Mouse (Mus musculus) testis, adult 2 months (tissue): ENCODE data around the gene Stk10. TPM values are rescaled to one million over a fixed set of nuclear protein-coding genes. Genes with fewer than 3 reads are reported as not detected.
A peak's percentile ranks its signal among the peaks of the same experiment; 100 is the strongest.

ENCODE experiments used
- H3K27ac ChIP-seq: fragments of 200-500 bp; 2 replicates; pipeline ENCODE4 v1.5.1; 2012; ENCODE audit warnings: low read depth, low read length; ENCODE audit not compliant: control insufficient read depth, insufficient read depth
- H3K27me3 ChIP-seq: fragments of 200-500 bp; 2 replicates; pipeline ENCODE4 v1.6.1; 2012; ENCODE audit warnings: mild to moderate bottlenecking, low read length, moderate library complexity; ENCODE audit not compliant: control insufficient read depth, insufficient read depth
- H3K36me3 ChIP-seq: fragments of 200-500 bp; 2 replicates; pipeline ENCODE4 v1.6.1; 2012; ENCODE audit warnings: mild to moderate bottlenecking, low read length; ENCODE audit not compliant: control insufficient read depth, insufficient read depth
- H3K4me1 ChIP-seq: fragments of 200-500 bp; 2 replicates; pipeline ENCODE4 v1.6.1; 2012; ENCODE audit warnings: low read length; ENCODE audit not compliant: control insufficient read depth, insufficient read depth
- H3K4me3 ChIP-seq: fragments of 200-500 bp; 2 replicates; pipeline ENCODE4 v1.5.1; 2012; ENCODE audit warnings: low read depth, mild to moderate bottlenecking, low read length, moderate library complexity, mixed read lengths; ENCODE audit not compliant: control insufficient read depth
- CTCF ChIP-seq: fragments of 200-500 bp; IDR thresholded peaks from 2 replicates; pipeline ENCODE4 v1.5.1; 2012; ENCODE audit warnings: low read depth, mild to moderate bottlenecking, inconsistent platforms, low read length, moderate library complexity; ENCODE audit not compliant: control insufficient read depth, insufficient read depth, insufficient replicate concordance
- POLR2A ChIP-seq: fragments of 200-500 bp; IDR thresholded peaks from 2 replicates; pipeline ENCODE4 v1.6.1; 2012; ENCODE audit warnings: low read depth, mild to moderate bottlenecking, inconsistent platforms, low read length, moderate library complexity; ENCODE audit not compliant: control insufficient read depth
- polyA plus RNA-seq: library from polyadenylated mRNA; depleted of rRNA; stranded (reverse); fragments of >200 nt; gene quantifications from 2 replicates; pipeline ENCODE4 v1.2.3, GENCODE M21; 2012

The Stk10 gene
- polyA plus RNA-seq, 1 experiment = 38.3 TPM

DNA sequence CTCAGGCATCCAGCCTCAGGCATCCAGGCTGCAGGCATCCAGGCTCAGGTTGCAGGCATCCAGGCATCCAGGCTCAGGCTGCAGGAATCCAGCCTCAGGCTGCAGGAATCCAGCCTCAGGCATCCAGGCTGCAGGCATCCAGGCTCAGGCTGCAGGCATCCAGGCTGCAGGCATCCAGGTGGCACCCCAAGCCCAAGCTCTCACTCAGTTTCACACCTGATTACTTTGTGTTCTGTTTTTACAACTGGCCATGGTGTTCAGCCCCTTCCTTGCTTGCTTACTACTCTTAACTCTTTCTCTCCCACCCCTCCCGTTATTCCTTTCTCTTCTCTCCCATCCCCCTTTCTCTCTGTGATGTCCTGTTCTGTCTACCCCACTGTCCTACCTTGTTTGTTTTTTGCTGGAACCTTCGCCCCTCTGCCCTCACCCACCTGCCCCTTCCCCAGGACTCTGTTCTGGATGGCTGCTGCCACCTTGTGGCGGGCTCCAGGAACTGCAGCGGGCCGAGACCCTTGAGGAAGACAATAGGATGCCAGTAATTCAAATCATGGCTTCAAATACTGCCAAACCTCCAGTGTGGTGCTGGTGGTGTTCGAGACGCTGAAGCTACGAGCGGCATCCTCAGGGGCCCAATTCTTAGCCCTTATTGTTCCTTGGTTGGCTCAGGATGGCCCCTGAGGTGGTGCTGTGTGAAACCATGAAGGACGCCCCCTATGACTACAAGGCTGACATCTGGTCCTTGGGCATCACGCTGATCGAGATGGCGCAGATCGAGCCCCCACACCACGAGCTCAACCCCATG lies 55.2 kb downstream of the Stk10 start:
- H3K36me3 ChIP-seq = no peaks in the 10 kb centered on the region; the same call in 1 of the 2 replicates
- no peaks in the 10 kb centered on the region for H3K27me3 ChIP-seq
- no peak for TF ChIP-seq POLR2A
- peak; percentile 92 for TF ChIP-seq CTCF
- H3K4me1 ChIP-seq = no peaks in the 10 kb centered on the region
- H3K4me3 ChIP-seq = no peak overlapping the region
- H3K27ac ChIP-seq = no peak overlapping the region

DNA sequence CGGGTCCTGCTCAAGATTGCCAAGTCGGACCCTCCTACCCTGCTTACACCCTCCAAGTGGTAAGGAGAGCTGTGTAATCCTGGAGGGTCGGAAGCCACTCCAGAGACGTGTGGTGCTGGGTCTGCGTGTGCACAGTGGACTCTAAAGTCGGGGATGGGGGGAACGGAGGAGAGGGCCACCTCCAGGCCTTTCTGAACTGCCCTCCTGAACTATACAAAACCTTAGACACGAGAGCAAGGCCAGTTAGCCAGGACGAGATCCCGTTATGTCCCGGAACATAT lies 55.7 kb downstream of the Stk10 start:
- TF ChIP-seq CTCF (no peak), POLR2A (no peak)
- H3K27ac ChIP-seq = no peak overlapping the region
- H3K4me1 ChIP-seq = no peaks in the 10 kb centered on the region
- H3K4me3 ChIP-seq = no peak overlapping the region
- no peaks in the 10 kb centered on the region; the same call in 1 of the 2 replicates for H3K36me3 ChIP-seq
- H3K27me3 ChIP-seq = no peaks in the 10 kb centered on the region

DNA sequence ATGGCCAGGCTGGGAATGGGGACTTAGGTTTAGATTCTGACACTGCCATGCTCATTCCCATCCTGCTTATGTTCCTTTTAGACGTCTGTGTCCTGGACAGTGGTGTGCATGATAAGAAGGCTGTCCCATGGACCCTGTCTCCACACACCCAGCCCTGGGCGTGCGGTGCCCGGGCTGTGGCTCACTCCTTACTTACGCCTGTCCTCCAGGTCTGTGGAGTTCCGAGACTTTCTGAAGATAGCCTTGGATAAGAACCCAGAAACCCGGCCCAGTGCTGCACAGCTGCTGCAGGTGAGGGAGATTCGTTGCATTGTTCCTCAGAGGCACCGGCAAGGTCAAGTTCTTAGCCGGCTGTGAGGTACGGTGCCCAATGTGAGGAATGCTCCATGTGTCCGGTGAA lies 56.1 kb downstream of the Stk10 start:
- TF ChIP-seq POLR2A (no peak), CTCF (no peak)
- H3K4me3 ChIP-seq = no peak overlapping the region
- H3K27me3 ChIP-seq = no peaks in the 10 kb centered on the region
- no peaks in the 10 kb centered on the region; the same call in 1 of the 2 replicates for H3K36me3 ChIP-seq
- H3K27ac ChIP-seq = no peak overlapping the region
- no peaks in the 10 kb centered on the region for H3K4me1 ChIP-seq

DNA sequence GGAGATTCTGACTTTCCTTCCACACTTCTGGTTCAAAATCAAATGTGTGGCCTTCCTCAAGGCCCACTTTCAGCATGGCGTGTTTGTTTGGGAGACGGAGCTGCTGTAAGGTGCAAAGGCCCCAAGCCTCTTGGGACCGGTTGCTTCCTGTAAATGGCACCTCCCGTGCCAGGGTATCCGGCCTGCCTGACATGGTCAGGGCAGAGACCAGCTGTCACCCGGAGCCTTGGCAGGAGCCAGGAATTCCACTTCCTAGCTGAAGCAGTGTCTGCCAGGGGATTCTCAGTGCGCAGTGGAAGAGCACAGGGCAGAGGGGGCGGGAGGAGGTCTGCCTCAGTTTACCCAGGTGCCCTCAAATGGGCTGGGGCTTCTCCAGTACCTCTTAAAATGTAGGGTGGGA lies 56.7 kb downstream of the Stk10 start:
- Histone ChIP-seq H3K4me1 (no peaks in the 10 kb centered on the region), H3K27me3 (no peaks in the 10 kb centered on the region), H3K36me3 (no peaks in the 10 kb centered on the region), H3K27ac (no peak overlapping the region), H3K4me3 (no peak overlapping the region)
- no peak for TF ChIP-seq POLR2A
- no peak for TF ChIP-seq CTCF

DNA sequence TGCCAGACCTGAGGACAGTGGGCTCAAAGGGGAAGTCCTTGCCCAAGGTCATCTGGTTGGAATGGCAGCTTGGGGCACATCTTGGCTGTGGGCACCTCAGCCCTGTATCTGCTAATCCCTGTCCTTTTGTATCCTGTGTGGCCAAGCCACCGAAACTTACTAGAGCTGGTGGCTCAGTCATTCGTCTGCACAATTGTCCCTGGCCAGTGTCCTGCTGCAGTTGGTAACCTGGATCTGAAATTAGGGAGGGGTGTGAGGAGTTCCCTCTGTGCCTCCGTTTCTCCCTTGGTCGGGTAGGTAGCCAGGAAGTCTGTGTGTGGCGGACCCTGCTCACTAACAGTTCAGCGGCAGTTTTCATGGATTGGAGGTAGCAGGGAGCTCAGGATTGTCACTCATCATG lies 57.1 kb downstream of the Stk10 start:
- no peaks in the 10 kb centered on the region for H3K27me3 ChIP-seq
- H3K4me1 ChIP-seq = no peaks in the 10 kb centered on the region
- no peak overlapping the region for H3K4me3 ChIP-seq
- H3K27ac ChIP-seq = no peak overlapping the region
- no peaks in the 10 kb centered on the region for H3K36me3 ChIP-seq
- no peak for TF ChIP-seq CTCF
- TF ChIP-seq POLR2A = no peak

DNA sequence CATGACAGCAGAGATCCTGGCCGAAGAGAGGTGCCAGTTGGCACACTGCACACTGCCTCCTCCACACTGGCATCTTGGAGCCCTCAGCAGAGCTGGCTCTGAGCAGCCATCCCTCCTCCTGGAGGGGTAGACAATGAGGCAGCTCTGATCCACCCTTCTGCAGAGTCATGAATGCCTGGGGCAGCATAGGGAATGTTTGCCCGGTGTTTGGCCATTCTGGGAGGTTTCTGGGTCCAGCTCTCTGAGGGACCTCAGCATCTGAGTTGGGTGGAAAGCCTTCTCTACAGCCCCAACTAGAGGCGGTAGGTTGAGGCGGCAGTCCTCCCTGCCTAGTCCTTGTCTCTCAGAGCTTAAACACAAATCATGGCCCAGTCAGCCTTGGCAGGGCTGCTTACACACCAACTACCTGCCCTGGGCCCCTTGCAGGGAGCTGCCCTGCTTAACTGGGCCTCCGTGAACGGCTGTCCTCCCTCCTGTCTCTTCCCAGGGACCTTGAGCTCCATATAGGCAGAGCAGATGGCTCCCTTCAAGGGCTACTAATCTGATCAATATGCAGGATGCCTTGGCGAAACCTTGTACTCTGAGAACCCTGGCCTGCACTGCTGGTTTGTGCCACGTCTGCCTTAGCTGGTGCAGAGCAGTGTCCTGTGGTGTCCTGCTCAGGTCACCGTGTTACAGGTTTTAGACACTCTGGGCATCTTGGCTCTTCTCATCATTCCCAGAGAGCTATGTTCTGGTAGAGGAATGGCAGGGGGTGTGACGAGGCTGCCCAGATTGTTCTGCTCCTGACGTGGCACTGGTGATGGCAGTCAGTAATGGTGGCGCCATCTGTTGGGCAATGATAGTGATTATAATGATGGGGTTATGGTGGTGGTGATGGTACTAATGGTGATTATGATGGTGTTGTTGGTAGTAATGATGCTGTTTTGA lies 59.1 kb downstream of the Stk10 start:
- Histone ChIP-seq H3K27ac (no peak overlapping the region), H3K4me3 (no peak overlapping the region), H3K4me1 (no peaks in the 10 kb centered on the region), H3K27me3 (no peaks in the 10 kb centered on the region), H3K36me3 (no peaks in the 10 kb centered on the region)
- no peak for TF ChIP-seq POLR2A
- TF ChIP-seq CTCF = peak; percentile 7; the same call in 1 of the 2 replicates

DNA sequence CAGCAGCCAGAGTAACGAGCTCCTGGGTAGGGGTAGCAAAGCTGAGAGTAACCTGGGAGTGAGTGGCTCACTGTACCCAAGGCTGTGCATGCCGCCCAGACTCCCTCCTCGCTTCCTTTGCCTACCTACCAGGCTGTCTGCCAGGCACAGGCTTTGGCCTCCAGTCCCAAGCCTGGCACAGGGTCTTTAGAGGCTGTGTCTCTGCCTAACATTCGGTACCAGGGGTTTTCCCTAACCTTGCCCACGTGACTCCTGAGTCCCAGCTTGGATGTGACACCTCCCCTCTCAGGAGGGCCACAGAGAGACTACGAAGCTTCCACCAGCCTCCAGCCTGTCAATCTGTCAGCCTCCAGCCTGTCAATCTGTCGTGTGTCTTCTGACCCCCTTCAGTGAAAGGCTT lies 60.0 kb downstream of the Stk10 start:
- Histone ChIP-seq H3K27me3 (no peaks in the 10 kb centered on the region), H3K27ac (no peak overlapping the region), H3K4me1 (no peaks in the 10 kb centered on the region), H3K4me3 (no peak overlapping the region), H3K36me3 (no peaks in the 10 kb centered on the region)
- no peak for TF ChIP-seq POLR2A
- TF ChIP-seq CTCF = no peak

DNA sequence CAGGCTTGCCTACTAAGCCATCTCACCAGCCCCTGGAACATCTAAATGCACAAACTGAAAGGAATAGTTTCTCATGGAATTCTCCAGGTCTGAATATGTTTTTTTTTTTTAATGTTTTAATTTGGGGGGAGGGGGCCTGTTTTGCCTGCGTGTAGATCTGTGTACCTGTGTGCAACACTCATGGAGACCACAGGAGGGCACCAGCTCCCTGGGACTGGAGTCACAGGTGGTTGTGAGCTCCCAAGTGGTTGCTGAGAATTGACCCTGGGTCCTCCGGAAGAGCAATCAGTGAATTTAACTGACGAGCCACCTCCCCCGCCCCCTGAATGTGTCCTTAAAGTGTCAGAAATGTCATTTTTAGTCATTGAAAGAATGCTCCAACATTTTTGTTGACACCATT lies 61.0 kb downstream of the Stk10 start:
- H3K4me3 ChIP-seq = no peak overlapping the region
- no peaks in the 10 kb centered on the region for H3K36me3 ChIP-seq
- TF ChIP-seq POLR2A (no peak), CTCF (peak; percentile 12; the same call in 1 of the 2 replicates)

More for the DNA sequence above, 61.0 kb downstream of the Stk10 start:
- H3K27ac ChIP-seq = no peak overlapping the region
- H3K27me3 ChIP-seq = no peaks in the 10 kb centered on the region
- no peaks in the 10 kb centered on the region for H3K4me1 ChIP-seq
